Mouse (Mus musculus) left cerebral cortex, postnatal 36 days (tissue): Measurements from ENCODE around the gene Chst10. TPM values are rescaled to one million over a fixed set of nuclear protein-coding genes. Genes with fewer than 3 reads are reported as not detected.

Experiments
- DNase-seq, 2 experiments: peaks; one replicate each; pipeline ENCODE4 v3.0.0; 2021 to 2022; ENCODE audit warnings: low spot score in 2 of 2, mixed read lengths in 1 of 2
- intact Hi-C: fragments of 180-260 bp; cut with DNase I; formaldehyde crosslinking; loops from one replicate; pipeline ENCODE4 v1.15.1; 2025
- total RNA-seq, 2 experiments: library from RNA; stranded (reverse); gene quantifications; 2 replicates each; pipeline ENCODE4 v1.2.3; 2021

Chst10 gene
- total RNA-seq, 2 experiments from 2014 or later: 58.8 to 65.8 TPM

- intact Hi-C loops: no loop called here
Measured at GRCm38 (mm10) chr1:38823851-38824250, 74.1 kb downstream of the Chst10 start.

GRCm38 (mm10) chr1:38819691-38820090 is 78.3 kb downstream of the Chst10 start:
- intact Hi-C loops: no loop called here
- no peak for DNase-seq

More at GRCm38 (mm10) chr1:38823851-38824250, 74.1 kb downstream of the Chst10 start:
- no peak for DNase-seq

- intact Hi-C loops: no loop called here
- DNase-seq: no peak
Measured at GRCm38 (mm10) chr1:38817671-38818070, 80.3 kb downstream of the Chst10 start.

GRCm38 (mm10) chr1:38817268-38817667 is 80.7 kb downstream of the Chst10 start:
- intact Hi-C loops: no loop called here
- no peak for DNase-seq

- intact Hi-C loops: no loop called here
- DNase-seq: no peak
Measured at GRCm38 (mm10) chr1:38816306-38816705, 81.7 kb downstream of the Chst10 start.

Other genes starting within 250 kb of the Chst10 start
- 100 to 1,000 TPM in 1 of 2 experiments, 10 to 100 TPM in 1; 82.5 to 111 TPM for gene Aff3, start 233.2 kb downstream of the Chst10 start, total RNA-seq
- 100 to 1,000 TPM; 108 to 120 TPM for gene Lonrf2, start 61.5 kb downstream of the Chst10 start, total RNA-seq
- not detected for gene Nms, start 41.0 kb upstream of the Chst10 start, total RNA-seq
- 10 to 100 TPM; 37.3 to 37.4 TPM for gene Pdcl3, start 87.4 kb upstream of the Chst10 start, total RNA-seq